Mouse (Mus musculus) fat pad, adult 2 months (tissue): Measurements from ENCODE around the gene Erc2.

ENCODE experiments used
- DNase-seq: peaks from one replicate; pipeline ENCODE4 v3.0.0-alpha.2; 2011; ENCODE audit warnings: low read depth, low spot score; ENCODE audit errors: extremely low read depth

Erc2 gene

DNA sequence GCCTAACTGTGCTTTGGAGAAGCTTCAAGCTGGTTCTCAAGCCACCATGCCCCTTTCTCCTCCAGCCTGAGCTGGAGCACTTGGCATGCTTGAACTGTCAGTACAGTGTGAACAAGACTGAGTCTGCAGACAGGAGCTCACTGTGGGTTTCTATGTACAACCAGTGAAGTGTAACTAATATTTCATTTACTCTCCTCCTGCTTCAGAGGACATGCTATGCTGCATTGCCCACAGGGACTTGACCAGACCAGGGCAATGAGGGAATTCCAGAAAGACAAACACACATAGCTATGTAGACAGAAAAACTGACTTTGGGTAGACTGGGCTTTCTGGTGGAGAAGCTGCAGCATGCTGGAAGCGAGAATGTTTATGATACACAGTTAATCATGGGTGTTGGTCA is 311.3 kb downstream of the Erc2 start:
- DNase-seq, result no peak

DNA sequence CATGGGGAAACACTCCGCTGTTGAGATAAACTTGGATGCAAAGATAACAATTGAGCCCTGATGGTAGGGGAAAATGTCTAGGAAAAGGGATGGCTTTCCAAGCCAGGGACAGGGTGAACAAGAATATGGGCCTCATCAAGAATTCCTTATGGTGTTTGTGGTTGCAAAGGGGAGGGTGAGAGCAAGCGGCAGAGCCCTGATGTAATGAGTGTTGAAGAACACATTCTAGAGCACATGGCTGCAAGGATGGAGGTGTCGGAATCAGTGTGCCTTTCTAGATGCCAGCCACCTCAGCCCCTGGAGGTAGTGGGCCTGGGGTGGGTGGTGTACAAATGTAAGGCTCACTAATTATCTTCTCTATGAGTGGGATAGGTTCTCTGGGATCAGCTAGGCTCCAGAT is 313.5 kb downstream of the Erc2 start:
- no peak for DNase-seq

DNA sequence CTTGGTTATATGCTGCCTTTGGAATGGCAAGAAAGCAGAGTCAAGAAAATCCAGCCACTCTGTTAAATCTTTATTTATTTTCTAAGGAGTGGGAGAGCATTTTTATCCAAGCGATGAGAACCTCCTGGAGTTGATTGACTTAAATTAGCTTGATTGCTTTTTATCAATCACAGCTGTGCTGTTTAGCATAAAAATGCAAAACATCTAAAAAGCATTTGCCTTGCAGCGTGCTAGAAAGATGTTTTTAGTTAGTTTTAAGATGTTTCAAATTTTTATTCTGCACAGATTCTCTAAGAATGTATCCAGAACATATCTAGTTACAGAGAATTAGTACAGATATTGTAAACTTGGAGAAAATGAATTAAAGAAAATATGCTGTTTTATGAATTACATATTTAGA is 315.7 kb downstream of the Erc2 start:
- DNase-seq, result no peak

DNA sequence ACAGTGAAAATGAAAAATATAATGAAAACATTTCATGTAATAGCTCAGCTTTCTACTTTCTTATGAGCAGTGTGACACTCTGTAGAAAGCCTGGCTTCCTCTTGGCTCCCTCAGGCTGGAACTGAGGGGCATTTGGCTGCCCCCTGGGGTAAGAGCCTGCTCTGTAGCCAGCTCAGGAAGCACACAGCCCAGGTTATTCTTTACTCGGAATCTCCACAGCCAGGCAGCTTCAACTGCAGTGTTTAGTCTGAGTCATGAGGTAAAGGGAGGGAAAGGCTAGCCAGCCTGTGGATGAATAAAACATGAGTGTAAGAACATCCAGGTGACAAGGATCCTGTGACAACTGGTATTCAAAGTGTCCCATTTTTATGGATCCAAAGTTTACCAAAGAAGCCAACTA is 323.0 kb downstream of the Erc2 start:
- no peak for DNase-seq

DNA sequence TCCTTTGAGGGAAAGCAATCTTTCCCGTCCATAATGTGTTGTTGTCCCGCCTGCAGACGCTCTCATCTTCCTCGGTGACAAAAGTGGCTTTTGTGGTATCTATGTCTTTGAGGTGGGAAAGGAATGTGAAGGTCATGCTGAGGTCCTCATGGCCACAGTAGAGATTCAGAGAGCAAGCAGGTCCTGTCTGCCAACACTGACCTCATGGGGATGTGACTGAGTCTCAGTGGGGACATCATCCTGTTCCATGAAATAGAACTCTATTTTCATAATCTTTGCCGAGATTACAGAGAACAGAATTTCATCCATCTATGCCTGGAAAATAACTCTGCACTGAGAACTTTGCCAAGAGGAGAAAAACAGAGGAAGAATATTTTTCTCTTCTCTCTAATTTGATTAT is 324.0 kb downstream of the Erc2 start:
- DNase-seq, result no peak

DNA sequence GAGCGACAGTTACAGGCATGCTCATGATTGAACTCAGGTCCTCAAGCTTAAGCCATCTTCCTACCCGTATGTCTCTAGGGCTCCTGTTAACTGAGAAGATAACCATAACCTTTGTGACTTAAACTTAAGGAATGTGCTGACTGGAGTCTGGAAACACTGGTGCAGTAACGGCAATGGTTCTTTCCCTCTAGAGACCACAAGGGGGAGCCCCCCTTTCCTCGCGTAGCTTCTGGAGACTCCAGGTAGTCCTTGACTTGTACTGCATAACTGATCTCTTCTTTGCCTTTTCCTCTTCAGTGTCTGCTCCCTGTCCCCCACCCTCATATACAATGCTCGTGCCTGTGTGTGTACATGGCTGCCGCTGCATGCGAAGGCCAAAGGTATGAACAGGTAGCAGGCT is 326.2 kb downstream of the Erc2 start:
- no peak for DNase-seq

DNA sequence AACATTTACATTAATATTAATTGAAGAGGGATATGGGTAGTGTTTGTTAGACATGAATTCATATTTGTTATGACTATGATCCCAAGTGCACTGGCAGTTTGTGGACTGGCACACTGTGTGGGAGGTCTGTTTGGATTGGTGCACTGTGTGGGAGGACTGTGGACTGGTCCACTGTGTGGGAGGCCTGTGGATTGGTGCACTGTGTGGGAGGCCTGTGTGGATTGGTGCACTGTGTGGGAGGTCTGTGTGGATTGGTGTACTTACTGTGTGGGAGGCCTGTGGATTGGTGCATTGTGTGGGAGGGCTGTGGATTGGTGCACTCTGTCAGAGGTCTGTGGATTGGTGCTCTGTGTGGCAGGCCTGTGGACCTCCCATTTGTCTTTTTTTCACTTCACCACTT is 331.6 kb downstream of the Erc2 start:
- DNase-seq, result no peak

DNA sequence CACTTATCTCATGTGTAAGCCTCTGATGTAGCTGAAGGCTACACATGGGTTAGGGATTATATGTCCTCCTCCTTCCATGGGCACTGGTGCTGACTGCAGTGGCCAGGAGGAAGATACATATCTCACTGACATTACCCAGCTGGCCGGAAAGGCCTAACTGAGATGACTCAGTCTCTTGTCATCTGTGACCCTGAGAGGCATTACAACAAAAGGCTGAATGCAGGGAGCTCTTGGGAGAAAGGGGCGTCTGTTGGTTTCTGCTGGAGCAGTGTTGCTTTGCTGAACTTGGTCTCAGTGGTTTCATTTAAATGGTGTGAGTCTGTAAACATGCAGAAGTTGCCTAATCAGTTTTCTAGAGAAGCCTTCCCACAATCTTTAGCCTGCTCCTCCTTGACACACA is 334.6 kb downstream of the Erc2 start:
- DNase-seq, result peak; percentile 19

DNA sequence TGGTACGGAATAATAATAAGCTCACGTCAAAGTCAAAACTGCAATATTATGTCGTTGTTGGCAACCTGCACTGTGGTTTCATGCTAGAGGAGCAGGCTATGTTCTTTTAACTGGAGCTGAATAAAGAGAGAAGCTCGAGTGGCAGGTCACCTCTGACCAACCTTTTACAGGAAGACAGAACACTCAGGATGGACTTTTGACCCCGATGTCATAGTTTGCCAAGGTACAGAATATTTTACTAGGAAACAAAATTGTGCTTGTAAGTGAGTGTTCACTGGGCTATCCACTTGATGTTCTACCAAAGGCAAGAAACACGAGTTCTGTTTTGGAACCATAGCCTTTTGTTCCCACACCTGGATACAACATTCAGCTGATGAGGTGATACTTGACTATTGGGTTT is 351.5 kb downstream of the Erc2 start:
- DNase-seq, result no peak

DNA sequence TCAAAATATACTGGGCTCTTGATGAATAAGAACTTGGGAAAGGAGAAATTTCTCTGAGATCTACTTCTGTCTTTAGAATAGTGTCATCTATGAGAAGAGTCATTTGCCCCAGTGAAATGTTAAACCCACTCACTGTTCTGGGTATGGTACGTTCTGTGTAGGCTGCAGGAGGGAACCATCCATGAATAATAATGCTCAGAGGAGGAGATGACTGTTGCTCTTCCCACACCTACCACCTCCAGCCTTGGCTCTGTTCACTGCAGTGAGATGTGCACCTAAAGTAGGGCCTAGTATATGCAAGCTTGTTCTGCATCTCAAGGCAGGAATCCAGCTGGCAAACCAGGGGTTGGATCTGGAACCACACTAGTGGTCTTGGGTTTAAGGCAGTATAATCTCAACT is 353.4 kb downstream of the Erc2 start:
- no peak for DNase-seq

DNA sequence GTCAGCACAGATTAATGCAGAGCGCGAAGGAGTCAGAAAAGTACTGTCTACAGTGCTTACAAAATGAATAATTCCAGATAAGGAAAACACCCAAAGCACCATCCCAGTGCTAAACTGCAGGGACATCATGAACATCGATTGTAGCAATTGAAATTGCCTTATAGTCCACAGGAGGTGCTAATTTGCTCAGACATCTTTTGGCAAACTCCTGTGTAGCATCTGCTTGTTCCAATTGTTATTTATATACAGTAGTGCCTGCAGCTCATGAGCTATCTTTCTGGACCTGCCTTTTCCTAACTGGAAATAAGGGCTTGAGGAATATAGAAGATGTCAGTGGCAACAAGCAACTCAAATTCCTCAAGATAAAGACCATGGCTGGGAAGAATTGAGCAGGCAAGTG is 362.5 kb downstream of the Erc2 start:
- DNase-seq, result no peak

DNA sequence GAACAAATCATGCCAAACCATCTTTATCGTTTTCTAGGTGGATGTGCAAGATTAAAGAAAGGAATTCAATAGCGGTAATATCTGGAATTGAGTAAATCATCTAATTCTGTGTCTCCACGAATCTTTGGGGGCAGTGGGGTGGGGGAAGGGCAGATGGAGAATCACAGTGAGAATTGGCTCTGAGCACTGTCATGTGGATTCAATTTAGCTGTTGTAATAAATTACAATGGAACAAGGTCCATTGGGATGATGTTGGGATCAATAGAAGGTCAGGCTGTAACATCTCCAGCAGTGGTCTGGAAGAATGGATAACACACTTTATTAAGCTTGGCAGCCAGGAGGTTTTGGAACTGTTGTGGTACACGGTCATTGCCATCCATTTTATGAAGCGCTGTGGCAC is 363.0 kb downstream of the Erc2 start:
- no peak for DNase-seq

DNA sequence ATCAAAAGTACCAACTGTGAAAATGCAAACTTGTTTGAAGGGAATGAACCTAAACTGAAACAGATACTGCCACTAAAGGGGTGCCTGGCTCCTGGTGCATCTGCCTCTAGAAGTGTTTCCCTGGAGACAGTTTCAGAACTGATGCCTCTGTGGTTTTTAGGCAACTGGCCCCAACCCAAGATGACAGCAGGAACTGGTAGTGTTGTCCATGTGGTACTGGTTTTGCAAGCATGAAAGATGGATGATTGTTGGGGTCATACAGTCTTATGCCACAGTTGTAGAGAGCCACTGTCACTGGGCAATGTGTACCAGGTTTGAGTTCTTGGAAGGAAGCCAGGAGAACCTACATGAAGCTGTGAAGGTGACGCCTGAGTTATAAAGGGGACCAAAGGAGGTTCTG is 365.2 kb downstream of the Erc2 start:
- no peak for DNase-seq

DNA sequence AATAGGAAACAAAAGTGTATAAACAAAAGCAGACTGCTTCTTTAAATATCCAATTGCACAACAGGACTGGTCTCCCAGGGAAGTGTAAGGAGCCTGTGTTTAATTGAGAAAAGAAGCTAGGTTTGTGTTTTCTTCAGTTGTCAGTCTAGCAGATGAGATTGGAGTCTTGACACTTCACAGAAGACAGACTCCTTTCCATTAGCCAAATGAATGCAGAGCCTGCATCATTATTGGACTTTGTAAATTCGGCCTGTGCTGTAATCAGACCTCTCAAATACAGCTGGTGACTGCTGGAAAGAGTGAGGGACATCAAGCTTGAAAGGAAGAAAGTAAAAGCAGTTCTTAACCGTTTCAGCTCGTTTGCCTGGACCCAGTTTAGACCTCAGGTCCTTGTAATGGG is 376.3 kb downstream of the Erc2 start:
- DNase-seq, result no peak

DNA sequence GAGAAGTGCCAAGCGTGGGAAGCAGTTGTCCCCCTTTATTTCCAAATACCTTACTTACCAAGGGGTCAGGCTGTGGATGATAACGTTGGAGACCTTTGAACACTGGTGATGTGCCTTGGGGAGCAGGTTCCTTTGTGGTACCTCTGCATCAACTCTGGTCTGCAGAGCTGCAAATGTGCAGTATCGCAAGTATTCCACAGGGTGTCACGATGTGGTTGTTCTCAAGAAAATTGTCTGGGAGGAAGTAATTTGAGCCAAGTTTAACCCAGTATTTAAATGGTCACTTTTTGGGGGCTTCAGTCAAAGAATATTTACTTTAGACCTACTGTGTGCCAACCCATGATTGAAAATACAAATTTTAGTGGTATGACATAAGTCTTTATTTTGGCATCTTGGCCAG is 381.8 kb downstream of the Erc2 start:
- no peak for DNase-seq

DNA sequence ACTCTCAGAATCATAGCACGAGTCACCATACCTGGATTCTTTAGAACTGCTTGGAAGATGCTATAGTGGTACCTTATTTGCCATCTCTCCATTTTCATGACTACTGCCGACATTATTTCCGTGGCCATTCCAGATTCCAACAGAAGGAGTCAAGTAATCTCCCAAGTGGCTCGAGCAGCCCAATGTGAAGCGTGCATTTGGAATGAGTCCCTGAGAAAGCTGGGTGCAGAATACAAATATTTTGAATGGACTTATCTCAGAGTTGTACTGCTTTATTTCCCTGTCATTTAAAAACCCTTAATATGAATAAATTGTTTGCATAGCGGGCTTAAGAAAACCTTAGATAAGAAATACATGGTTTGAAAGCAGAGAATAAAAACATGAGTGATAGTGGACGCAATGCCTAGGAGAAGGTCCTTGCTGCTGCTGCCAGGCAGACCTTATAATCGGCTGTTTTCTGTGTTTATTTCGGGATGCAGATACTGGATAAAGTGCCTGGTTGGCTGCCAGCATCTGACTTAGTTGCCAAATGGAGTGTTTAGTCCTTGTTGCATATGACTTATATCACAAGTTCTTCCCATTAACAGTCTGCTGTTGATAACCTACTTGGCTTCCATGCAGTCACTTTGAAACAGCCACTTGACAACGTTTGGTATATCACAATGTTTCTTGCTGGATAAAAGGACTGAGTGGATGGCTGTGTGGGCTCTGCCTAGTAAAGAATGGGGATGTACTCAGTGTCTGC is 388.5 kb downstream of the Erc2 start:
- DNase-seq, result no peak

DNA sequence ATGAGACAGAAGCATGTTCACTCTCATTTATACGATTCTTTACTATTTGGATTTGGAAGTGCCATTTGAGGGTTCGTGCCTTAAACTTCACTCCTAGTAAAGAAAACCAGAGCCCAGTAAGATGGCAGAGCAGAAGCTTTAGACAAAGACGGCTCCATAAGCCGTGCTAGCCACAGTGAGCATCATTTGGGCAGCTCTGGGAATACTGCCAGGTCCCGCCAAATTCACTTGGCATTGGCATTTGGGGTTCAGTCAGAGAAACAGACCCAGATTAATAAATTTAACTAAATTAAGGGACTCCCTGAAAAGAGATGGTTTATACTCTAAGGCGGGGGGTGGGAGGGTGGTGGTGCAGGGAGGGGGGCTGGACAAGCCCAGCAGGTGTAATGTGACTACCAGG is 401.0 kb downstream of the Erc2 start:
- DNase-seq, result no peak

DNA sequence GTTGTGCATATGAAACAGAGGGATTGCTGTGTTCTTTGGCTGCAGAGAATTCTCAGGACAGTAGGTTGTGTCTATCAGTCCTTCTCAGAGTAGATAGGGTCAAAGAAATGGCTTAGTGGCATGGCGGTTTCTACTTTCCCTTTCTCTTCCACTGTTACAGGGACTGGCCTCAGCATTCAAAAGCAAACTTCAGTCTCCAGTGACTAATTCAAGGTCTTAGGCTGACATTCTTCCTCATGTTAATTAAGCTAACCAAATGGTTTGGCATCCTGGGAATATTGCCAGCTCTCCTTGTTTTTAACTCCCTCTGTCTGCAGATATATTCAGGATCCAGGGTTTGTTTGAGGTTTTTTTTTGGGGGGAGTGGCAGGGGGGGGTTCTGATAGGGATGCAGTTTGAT is 408.6 kb downstream of the Erc2 start:
- DNase-seq, result no peak

DNA sequence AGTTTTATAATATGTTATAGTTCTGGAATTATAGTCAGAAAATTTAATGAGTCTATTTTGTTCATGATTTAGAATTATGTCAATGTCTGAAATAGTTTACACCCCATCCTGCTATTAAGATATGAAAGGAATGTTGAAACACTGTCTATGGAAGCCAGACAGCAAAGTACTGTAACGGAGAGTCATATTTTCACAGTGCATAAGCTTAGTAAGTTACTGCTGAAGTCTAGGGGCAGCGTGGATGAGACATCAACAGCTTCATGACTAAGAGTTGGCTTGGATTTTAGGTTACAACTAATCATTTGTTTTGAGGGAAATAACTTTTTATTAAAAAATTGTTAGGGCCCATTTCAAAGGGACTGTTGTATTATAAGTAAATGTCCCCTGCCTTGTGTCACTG is 412.8 kb downstream of the Erc2 start:
- DNase-seq, result no peak

DNA sequence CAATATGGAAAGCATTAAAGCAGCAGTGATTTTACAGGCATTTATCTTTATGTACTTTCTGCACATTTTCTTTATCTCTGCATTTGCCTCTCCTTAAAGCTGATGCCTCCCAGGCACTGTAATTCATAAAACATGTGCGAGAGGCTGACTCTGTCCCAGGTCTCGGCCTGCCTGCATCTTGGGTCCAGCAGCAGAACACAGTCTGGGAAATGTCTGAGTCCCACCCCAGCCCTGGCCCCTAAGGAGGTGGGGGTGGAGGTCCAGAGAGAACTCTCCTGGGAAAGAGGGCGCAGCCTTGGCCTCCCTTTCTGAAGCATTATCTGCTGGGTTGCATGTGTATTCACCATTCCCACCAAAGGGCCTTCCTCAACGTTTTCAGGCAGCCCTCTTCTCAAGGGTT is 420.9 kb downstream of the Erc2 start:
- no peak for DNase-seq

DNA sequence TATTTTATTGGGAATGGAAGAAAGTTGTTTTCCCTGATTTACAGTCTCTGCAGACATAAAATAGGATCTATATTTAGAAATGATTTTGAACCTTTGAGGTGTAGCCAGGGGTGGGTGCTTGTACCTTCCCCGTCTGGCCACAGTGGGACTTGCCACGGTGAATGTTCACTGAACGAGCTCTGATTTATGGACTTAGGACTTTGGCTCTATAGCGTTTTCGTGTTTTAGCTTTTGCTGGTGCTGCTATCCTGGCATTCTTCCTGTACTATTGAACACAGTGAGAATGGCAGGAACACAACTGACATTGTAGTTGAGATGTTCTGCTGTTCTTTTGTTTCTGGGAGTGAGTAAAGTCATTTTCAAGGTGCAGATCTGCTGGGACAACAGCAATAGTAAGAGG is 429.4 kb downstream of the Erc2 start:
- DNase-seq, result no peak

DNA sequence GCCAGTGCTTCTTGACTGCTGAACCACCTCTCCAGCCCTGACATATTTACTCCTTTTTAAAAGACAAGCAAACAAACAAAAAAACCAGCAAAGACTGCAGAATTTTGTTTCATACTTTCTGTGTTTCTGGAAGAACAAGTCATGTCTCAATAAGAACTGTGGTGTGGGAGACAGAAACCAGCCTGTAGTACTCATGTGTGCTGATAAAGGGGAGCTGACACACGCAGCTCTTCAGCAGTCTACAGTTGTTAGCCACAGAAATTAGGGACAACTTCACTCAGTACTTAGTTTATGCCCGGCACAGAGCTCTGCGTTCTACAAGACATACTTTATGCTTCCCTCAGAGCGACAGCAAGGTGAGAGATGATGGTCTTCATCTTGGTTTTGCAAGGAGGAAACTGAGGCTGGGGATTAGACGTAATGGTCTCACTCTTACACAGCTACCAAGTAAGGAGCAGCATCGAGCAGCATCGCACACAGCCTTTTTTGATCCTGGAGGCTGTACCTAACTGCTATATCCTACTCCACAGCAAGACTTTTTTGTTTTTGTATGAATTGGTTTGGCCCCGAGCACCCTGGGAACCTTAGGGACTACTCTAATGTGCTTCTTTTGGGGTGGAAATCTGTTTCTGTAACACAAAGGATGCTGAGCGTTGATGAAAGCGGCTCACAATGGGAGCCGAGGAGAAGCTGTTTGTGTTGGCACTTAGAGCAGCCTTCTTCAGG is 435.1 kb downstream of the Erc2 start:
- DNase-seq, result no peak
